Mouse (Mus musculus) left cerebral cortex, adult 6 months (tissue): Measurements from ENCODE around the gene 4930442H23Rik. TPM values are rescaled to one million over a fixed set of nuclear protein-coding genes. Genes with fewer than 3 reads are reported as not detected.

Source experiments
- long read RNA-seq, 2 experiments: library from polyadenylated mRNA; unstranded; transcript quantifications; one replicate each; pipeline ENCODE4 v2.0.0; 2019 to 2020
- polyA plus RNA-seq: library from polyadenylated mRNA; unstranded; fragments of <200 nt; fragmentation: Nextera tagmentation; gene quantifications from 2 replicates; pipeline ENCODE4 v1.2.3, GENCODE M21; 2021

Gene 4930442H23Rik
- 0.09 TPM in 1 of 2 replicates, not detected in the other for polyA plus RNA-seq
- long read RNA-seq, experiment 1, result 0 reads
- long read RNA-seq, experiment 2, result 0 reads

GRCm38 (mm10) chr10:81183805-81184204 lies at the start of gene 4930442H23Rik:
Gene 4930442H23Rik (minus strand): TSS chr10:81183849.

GRCm38 (mm10) chr10:81232580-81233225 lies 49.1 kb upstream of the 4930442H23Rik start, which contains the start of gene Zfr2:
Gene Zfr2 (plus strand): TSS chr10:81233155.

GRCm38 (mm10) chr10:81230438-81231332 lies 47.0 kb upstream of the 4930442H23Rik start, which contains the start of gene Atcay:
Gene Atcay (minus strand): TSS chr10:81230833.

GRCm38 (mm10) chr10:81201807-81202758 lies 18.4 kb upstream of the 4930442H23Rik start, which contains the start of gene Nmrk2:
Gene Nmrk2 (minus strand): TSS chr10:81202051.

GRCm38 (mm10) chr10:81182336-81183333 lies 1.0 kb downstream of the 4930442H23Rik start, which contains the start of gene Dapk3:
Gene Dapk3 (plus strand): TSS chr10:81183005.

GRCm38 (mm10) chr10:81176466-81177271 lies 7.0 kb downstream of the 4930442H23Rik start, which contains the start of gene Eef2:
Gene Eef2 (plus strand): TSS chr10:81176631.

GRCm38 (mm10) chr10:81167200-81168086 lies 16.2 kb downstream of the 4930442H23Rik start, which contains the start of gene Pias4:
Gene Pias4 (minus strand): TSS chr10:81167923.

GRCm38 (mm10) chr10:81134966-81135681 lies 48.5 kb downstream of the 4930442H23Rik start, which contains the start of gene Zbtb7a:
Gene Zbtb7a (plus strand): TSS chr10:81135220.

Other genes with a start within 250 kb of the 4930442H23Rik start
- gene Gng7, start 168.9 kb downstream of the 4930442H23Rik start, polyA plus RNA-seq, result 51.0 and 79.6 TPM in 2 replicates
- 37.8 and 61.2 TPM in 2 replicates for gene Diras1, start 158.2 kb downstream of the 4930442H23Rik start, polyA plus RNA-seq
- 31.5 and 39.4 TPM in 2 replicates for gene Slc39a3, start 146.4 kb downstream of the 4930442H23Rik start, polyA plus RNA-seq
- 216 and 260 TPM in 2 replicates for gene Sgta, start 123.7 kb downstream of the 4930442H23Rik start, polyA plus RNA-seq
- gene Thop1, start 113.8 kb downstream of the 4930442H23Rik start, polyA plus RNA-seq, result 20.8 and 27.8 TPM in 2 replicates
- gene Creb3l3, start 85.0 kb downstream of the 4930442H23Rik start, polyA plus RNA-seq, result 0.36 and 0.86 TPM in 2 replicates
- 111 and 115 TPM in 2 replicates for gene Map2k2, start 77.9 kb downstream of the 4930442H23Rik start, polyA plus RNA-seq
- gene Zbtb7a, start 48.6 kb downstream of the 4930442H23Rik start, polyA plus RNA-seq, result 93.9 and 115 TPM in 2 replicates
- 19.6 and 22.7 TPM in 2 replicates for gene Pias4, start 15.9 kb downstream of the 4930442H23Rik start, polyA plus RNA-seq
- 720 and 722 TPM in 2 replicates for gene Eef2, start 7.2 kb downstream of the 4930442H23Rik start, polyA plus RNA-seq
- gene Dapk3, start 844 bp downstream of the 4930442H23Rik start, polyA plus RNA-seq, result 1.8 and 81.3 TPM in 2 replicates
- gene Nmrk2, start 18.2 kb upstream of the 4930442H23Rik start, polyA plus RNA-seq, result not detected in 2 replicates
- 50.9 and 79.7 TPM in 2 replicates for gene Atcay, start 47.0 kb upstream of the 4930442H23Rik start, polyA plus RNA-seq
- 25.5 and 28.7 TPM in 2 replicates for gene Zfr2, start 49.3 kb upstream of the 4930442H23Rik start, polyA plus RNA-seq
- gene Matk, start 69.1 kb upstream of the 4930442H23Rik start, polyA plus RNA-seq, result 125 and 168 TPM in 2 replicates
- gene Mrpl54, start 83.1 kb upstream of the 4930442H23Rik start, polyA plus RNA-seq, result 120 and 129 TPM in 2 replicates
- 20.8 and 21.3 TPM in 2 replicates for gene Apba3, start 83.1 kb upstream of the 4930442H23Rik start, polyA plus RNA-seq
- gene Tjp3, start 107.7 kb upstream of the 4930442H23Rik start, polyA plus RNA-seq, result 0.21 and 0.37 TPM in 2 replicates
- gene Pip5k1c, start 109.1 kb upstream of the 4930442H23Rik start, polyA plus RNA-seq, result 70.9 and 115 TPM in 2 replicates
- gene Cactin, start 137.3 kb upstream of the 4930442H23Rik start, polyA plus RNA-seq, result 13.7 and 15.7 TPM in 2 replicates
- gene Tbxa2r, start 144.9 kb upstream of the 4930442H23Rik start, polyA plus RNA-seq, result 0.78 and 1.2 TPM in 2 replicates
- gene Gipc3, start 159.4 kb upstream of the 4930442H23Rik start, polyA plus RNA-seq, result 0.44 and 0.73 TPM in 2 replicates
- 24.0 and 36.0 TPM in 2 replicates for gene Hmg20b, start 166.6 kb upstream of the 4930442H23Rik start, polyA plus RNA-seq
- 11.3 and 14.9 TPM in 2 replicates for gene Mfsd12, start 173.6 kb upstream of the 4930442H23Rik start, polyA plus RNA-seq
- 0.19 and 0.63 TPM in 2 replicates for gene 4930404N11Rik, start 182.0 kb upstream of the 4930442H23Rik start, polyA plus RNA-seq
- gene Fzr1, start 194.7 kb upstream of the 4930442H23Rik start, polyA plus RNA-seq, result 50.1 and 52.0 TPM in 2 replicates
- 160 and 212 TPM in 2 replicates for gene Dohh, start 200.6 kb upstream of the 4930442H23Rik start, polyA plus RNA-seq
- gene Gm48551, start 200.6 kb upstream of the 4930442H23Rik start, polyA plus RNA-seq, result 2.5 and 3.2 TPM in 2 replicates
- 0.80 and 2.4 TPM in 2 replicates for gene Gm48552, start 205.2 kb upstream of the 4930442H23Rik start, polyA plus RNA-seq
- 1.6 and 2.1 TPM in 2 replicates for gene Smim24, start 209.2 kb upstream of the 4930442H23Rik start, polyA plus RNA-seq